Mouse (Mus musculus): ENCODE measurements around the gene Klc1. TPM values are rescaled to one million over a fixed set of nuclear protein-coding genes. Genes with fewer than 3 reads are reported as not detected.

Gene Klc1
- polyA plus RNA-seq, 1 experiment from 2014 or later: 91.6 TPM

DNA sequence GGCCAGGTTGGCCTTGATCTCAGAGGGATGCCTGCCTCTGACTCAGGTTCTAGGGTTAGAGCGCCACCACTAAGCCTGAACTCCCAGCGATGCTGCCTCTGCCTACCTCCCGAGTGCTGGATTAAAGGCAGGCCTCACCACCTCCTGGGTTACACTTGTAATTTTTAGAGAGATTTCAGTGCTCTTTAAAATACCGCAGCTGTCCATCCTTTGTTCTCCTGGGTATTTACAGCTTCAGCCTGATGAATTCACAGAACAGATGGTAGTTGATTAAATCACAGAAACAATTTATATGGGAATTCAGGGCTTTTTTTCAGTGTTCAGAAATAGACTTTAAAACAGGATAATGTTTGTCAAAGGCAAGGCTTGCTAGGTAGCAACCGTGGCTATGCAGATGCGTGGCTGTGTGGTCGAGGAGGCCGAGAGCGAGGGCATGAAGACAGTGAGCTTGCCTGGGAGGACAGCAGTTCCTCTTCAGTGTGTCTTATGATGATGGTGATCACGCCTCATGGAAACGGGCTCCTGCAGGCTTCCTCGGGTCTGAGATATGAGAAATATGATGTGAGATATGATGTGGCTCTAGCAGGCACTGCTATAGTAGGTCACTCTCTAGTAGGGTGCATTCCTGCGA lies 32.9 kb downstream of the Klc1 start:
- no peak for ATAC-seq (ENCODE audit: low FRiP score, low TSS enrichment)
- Histone ChIP-seq H3K9me3 (ENCODE audit: control insufficient read depth, low read length) (no peaks in the 10 kb centered on the region), H3K36me3 (ENCODE audit: control insufficient read depth, insufficient read depth, low read length) (peaks cover 93% of the 10 kb centered on the region), H3K27me3 (ENCODE audit: control insufficient read depth, insufficient read depth, low read length) (no peaks in the 10 kb centered on the region), H3K4me1 (ENCODE audit: control insufficient read depth, insufficient read depth, low read length) (no peaks in the 10 kb centered on the region), H3K4me2 (replicated peaks; ENCODE audit: low read depth, low read length) (no peak overlapping the region), H3K4me3 (ENCODE audit: low read length) (no peak overlapping the region), H3K9ac (ENCODE audit: low read depth, low read length) (no peak overlapping the region), H3K27ac (ENCODE audit: low read depth, low read length) (no peak overlapping the region)
- WGBS: 93% methylated on average over 13 of the region's 13 CpGs

DNA sequence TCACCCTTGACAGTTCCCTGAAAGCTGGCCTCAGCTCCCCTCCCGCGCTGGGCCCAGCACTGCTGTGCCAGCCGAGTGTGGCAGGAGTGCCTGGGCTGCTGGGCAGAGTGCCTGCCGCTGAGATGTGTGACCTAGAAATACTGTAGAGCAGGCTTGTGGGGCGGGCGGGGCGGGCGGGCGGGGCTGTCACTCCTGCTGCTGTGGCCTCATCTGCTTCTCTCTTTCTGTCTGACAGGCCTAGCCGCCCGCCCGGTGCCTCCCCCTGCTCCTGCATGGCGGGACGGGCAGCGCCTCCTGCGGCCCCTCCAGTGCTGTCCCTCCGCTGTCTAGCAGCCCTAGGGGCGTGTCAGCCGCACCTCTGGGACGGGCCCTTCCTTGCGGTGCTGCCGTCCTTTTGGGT lies 35.5 kb downstream of the Klc1 start:
- no peak for ATAC-seq (ENCODE audit: low FRiP score, low TSS enrichment)
- no peak overlapping the region for H3K27ac ChIP-seq (ENCODE audit: low read depth, low read length)
- WGBS: 72% methylated on average over 22 of the region's 22 CpGs

DNA sequence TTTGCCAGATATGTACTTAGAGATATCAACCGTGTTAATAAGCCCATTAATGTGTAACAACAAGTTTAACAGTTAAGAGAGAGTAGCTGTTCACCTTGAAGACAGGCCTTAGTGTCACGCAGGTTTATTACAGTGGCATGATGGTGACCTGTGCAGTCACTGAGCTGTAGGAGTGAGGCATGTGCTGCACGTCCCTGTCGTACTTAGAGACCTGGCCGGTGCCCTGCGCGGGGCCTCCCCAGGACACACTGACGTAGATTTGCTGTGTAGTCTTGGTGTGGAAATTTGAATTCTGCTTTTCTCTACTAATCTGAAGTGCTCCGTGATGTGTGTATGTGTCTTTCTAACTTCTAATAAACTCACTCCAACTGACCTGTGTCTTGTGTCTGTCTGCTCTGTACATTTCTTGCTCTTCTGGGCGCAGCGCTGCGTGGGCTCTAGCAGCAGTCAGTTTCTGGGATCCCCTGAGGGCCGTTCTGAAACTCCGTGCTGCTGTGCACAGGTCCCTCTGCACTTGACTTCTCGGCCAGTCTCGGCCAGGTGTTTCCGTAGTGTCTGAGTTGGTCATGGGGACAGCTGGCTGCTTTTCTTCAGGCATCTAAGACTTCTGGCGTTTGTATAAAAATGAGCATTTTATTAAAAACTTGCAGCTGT lies 36.0 kb downstream of the Klc1 start:
- 94% methylated on average over 18 of the region's 18 CpGs for WGBS
- no peak overlapping the region for H3K27ac ChIP-seq (ENCODE audit: low read depth, low read length)
- no peak for ATAC-seq (ENCODE audit: low FRiP score, low TSS enrichment)
- H3K4me2 ChIP-seq (replicated peaks; ENCODE audit: low read depth, low read length): no peak overlapping the region
- no peaks in the 10 kb centered on the region for H3K9me3 ChIP-seq (ENCODE audit: control insufficient read depth, low read length)
- H3K27me3 ChIP-seq (ENCODE audit: control insufficient read depth, insufficient read depth, low read length): no peaks in the 10 kb centered on the region
- no peaks in the 10 kb centered on the region for H3K4me1 ChIP-seq (ENCODE audit: control insufficient read depth, insufficient read depth, low read length)
- H3K4me3 ChIP-seq (ENCODE audit: low read length): no peak overlapping the region
- peaks cover 86% of the 10 kb centered on the region for H3K36me3 ChIP-seq (ENCODE audit: control insufficient read depth, insufficient read depth, low read length)
- H3K9ac ChIP-seq (ENCODE audit: low read depth, low read length): no peak overlapping the region

More for the DNA sequence above, 35.5 kb downstream of the Klc1 start:
- H3K36me3 ChIP-seq (ENCODE audit: control insufficient read depth, insufficient read depth, low read length): peaks cover 88% of the 10 kb centered on the region
- no peak overlapping the region for H3K4me2 ChIP-seq (replicated peaks; ENCODE audit: low read depth, low read length)
- H3K9me3 ChIP-seq (ENCODE audit: control insufficient read depth, low read length): no peaks in the 10 kb centered on the region
- no peaks in the 10 kb centered on the region for H3K4me1 ChIP-seq (ENCODE audit: control insufficient read depth, insufficient read depth, low read length)
- no peak overlapping the region for H3K4me3 ChIP-seq (ENCODE audit: low read length)
- no peaks in the 10 kb centered on the region for H3K27me3 ChIP-seq (ENCODE audit: control insufficient read depth, insufficient read depth, low read length)
- no peak overlapping the region for H3K9ac ChIP-seq (ENCODE audit: low read depth, low read length)

DNA sequence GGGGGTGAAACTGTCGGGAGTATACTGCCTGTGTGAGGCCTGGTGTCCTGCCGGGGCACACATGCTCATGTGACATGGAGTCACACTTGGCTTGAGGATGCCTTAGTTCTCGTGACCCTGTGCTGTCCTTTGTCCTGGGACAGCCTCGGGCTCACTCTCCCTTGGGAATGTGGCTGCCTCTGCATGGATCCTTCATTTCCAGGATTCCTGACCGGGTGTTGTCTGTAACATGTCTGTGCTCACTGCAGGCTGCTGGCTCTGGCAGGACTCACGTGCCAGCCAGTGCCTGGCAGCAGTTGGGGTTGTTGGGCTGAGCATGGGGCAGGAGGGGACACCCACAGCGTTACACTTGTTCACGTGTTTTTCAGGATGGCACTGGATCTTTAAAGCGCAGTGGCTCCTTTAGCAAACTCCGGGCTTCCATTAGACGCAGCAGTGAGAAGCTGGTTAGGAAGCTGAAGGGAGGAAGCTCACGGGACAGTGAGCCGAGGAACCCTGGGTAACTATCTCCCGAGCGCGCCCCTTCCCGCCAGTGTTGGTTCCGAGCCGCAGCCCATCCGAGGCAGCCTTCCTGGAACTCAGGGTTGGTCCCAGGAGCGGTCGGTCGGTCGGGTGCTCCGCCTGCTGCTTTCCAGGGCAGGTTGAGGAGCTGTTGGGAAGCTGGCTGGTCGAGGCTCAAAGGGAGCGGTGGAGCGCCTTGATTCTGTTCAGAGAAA lies 36.7 kb downstream of the Klc1 start:
- ATAC-seq (ENCODE audit: low FRiP score, low TSS enrichment): no peak
- Histone ChIP-seq H3K4me3 (ENCODE audit: low read length) (no peak overlapping the region), H3K4me2 (replicated peaks; ENCODE audit: low read depth, low read length) (no peak overlapping the region), H3K36me3 (ENCODE audit: control insufficient read depth, insufficient read depth, low read length) (peaks cover 85% of the 10 kb centered on the region), H3K27me3 (ENCODE audit: control insufficient read depth, insufficient read depth, low read length) (no peaks in the 10 kb centered on the region), H3K4me1 (ENCODE audit: control insufficient read depth, insufficient read depth, low read length) (no peaks in the 10 kb centered on the region), H3K27ac (ENCODE audit: low read depth, low read length) (no peak overlapping the region), H3K9me3 (ENCODE audit: control insufficient read depth, low read length) (no peaks in the 10 kb centered on the region), H3K9ac (ENCODE audit: low read depth, low read length) (no peak overlapping the region)
- WGBS: 90% methylated on average over 28 of the region's 28 CpGs

DNA sequence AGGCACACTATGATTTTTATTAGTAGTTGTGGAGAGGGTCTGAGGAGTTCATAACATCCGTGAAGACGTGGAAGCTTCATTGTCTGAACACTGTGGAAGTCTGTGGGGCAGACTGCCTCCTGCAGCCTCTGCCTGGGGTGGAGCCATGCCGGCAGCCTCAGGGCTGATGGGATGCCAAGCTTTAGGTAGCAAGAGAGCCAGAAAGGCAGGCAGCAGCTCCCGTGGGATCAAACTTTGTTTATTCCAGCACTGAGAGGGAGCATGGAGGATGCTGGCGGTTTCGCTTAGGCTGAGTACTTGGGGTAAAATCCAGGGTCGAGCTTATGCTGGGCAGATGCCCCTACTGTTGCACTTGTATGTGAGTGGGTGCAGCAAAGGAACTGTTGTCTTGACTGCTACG lies 38.6 kb downstream of the Klc1 start:
- H3K9me3 ChIP-seq (ENCODE audit: control insufficient read depth, low read length): no peaks in the 10 kb centered on the region
- H3K4me2 ChIP-seq (replicated peaks; ENCODE audit: low read depth, low read length): no peak overlapping the region
- H3K4me3 ChIP-seq (ENCODE audit: low read length): no peak overlapping the region
- WGBS: 89% methylated on average over 8 of the region's 8 CpGs
- no peak for ATAC-seq (ENCODE audit: low FRiP score, low TSS enrichment)
- no peak overlapping the region for H3K9ac ChIP-seq (ENCODE audit: low read depth, low read length)
- no peaks in the 10 kb centered on the region for H3K27me3 ChIP-seq (ENCODE audit: control insufficient read depth, insufficient read depth, low read length)
- H3K27ac ChIP-seq (ENCODE audit: low read depth, low read length): no peak overlapping the region
- peaks cover 81% of the 10 kb centered on the region for H3K36me3 ChIP-seq (ENCODE audit: control insufficient read depth, insufficient read depth, low read length)
- no peaks in the 10 kb centered on the region for H3K4me1 ChIP-seq (ENCODE audit: control insufficient read depth, insufficient read depth, low read length)

DNA sequence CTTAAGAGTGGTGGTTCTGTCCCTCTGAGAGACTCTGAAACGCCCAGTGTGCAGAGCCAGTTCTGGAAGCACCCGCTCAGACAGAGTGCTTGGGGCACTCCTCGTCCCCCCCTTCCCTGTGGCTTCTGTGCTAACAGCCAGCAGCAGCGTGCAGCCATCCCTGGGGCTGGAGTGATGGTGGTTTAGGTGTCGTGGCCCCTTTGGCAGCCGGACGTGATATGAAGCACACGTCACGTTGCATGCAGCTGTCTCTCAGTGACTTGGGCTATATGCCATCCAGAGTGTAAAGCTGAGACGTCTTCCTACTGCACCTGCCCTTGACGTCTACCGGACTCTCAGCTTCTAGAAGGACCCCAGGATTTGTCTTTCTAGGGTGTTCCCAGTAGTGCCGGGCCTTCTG lies 39.8 kb downstream of the Klc1 start:
- Histone ChIP-seq H3K36me3 (ENCODE audit: control insufficient read depth, insufficient read depth, low read length) (peaks cover 82% of the 10 kb centered on the region), H3K4me3 (ENCODE audit: low read length) (no peak overlapping the region), H3K9me3 (ENCODE audit: control insufficient read depth, low read length) (no peaks in the 10 kb centered on the region), H3K4me2 (replicated peaks; ENCODE audit: low read depth, low read length) (no peak overlapping the region), H3K27me3 (ENCODE audit: control insufficient read depth, insufficient read depth, low read length) (no peaks in the 10 kb centered on the region), H3K9ac (ENCODE audit: low read depth, low read length) (no peak overlapping the region), H3K4me1 (ENCODE audit: control insufficient read depth, insufficient read depth, low read length) (no peaks in the 10 kb centered on the region), H3K27ac (ENCODE audit: low read depth, low read length) (no peak overlapping the region)
- no peak for ATAC-seq (ENCODE audit: low FRiP score, low TSS enrichment)
- 94% methylated on average over 13 of the region's 13 CpGs for WGBS

DNA sequence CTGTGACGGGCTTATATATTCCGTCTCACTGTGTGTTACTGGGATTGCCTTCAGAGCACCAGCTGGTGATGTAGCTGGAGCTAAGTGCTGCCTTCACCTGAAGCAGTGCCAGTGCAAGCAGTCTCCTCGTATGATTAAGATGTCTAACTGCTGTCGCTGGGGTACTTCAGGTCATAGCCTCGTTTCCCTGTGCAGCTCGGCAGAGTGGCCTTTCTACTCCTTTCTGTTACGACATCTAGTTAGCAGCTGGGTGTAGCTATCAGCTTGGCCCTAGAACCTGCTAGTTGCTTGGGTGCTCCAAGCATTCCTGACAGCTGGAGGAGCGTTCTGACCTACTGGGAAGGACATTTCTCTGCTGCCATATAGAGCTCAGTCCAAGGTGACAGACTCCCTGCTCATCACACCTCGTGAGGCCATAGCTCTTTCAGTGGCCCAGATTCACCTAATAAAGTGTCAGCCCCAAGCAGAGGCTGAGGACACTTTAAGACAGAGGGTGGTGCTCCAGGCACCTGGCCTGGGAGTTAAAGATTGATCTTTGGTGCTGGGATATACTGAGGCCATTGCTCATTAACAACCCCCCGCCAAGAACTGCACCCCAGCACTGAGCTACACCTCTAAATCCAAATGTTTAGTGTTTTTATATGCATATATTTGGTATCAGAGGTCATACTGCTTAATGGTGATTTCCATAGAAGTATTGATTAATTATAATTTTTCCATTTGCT lies 42.0 kb downstream of the Klc1 start:
- Histone ChIP-seq H3K9ac (ENCODE audit: low read depth, low read length) (no peak overlapping the region), H3K27ac (ENCODE audit: low read depth, low read length) (no peak overlapping the region), H3K9me3 (ENCODE audit: control insufficient read depth, low read length) (no peaks in the 10 kb centered on the region), H3K36me3 (ENCODE audit: control insufficient read depth, insufficient read depth, low read length) (peaks cover 80% of the 10 kb centered on the region), H3K4me1 (ENCODE audit: control insufficient read depth, insufficient read depth, low read length) (no peaks in the 10 kb centered on the region), H3K4me2 (replicated peaks; ENCODE audit: low read depth, low read length) (no peak overlapping the region), H3K27me3 (ENCODE audit: control insufficient read depth, insufficient read depth, low read length) (no peaks in the 10 kb centered on the region), H3K4me3 (ENCODE audit: low read length) (no peak overlapping the region)
- ATAC-seq (ENCODE audit: low FRiP score, low TSS enrichment): no peak
- 72% methylated on average over 10 of the region's 10 CpGs for WGBS

DNA sequence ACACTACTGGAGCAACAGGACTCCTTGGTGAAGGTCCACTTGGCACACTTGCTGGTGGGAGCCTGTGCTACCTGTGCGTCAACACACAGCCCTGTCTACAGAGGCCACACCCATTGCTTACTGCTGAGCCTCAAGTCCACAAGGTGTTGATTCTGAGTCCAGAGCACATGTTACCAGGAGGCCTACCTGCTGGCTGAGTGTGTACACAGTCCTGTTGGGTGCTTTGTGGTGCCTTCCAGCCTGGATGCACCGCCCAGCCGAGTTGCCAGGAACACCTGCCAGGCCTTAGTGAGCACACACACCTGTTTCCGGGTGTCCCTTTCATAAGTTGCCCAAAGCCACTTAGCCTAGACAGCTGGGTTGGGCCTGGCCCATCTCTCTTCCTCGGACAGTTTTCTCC lies 44.9 kb downstream of the Klc1 start:
- Histone ChIP-seq H3K9ac (ENCODE audit: low read depth, low read length) (no peak overlapping the region), H3K27me3 (ENCODE audit: control insufficient read depth, insufficient read depth, low read length) (no peaks in the 10 kb centered on the region), H3K4me2 (replicated peaks; ENCODE audit: low read depth, low read length) (no peak overlapping the region), H3K4me1 (ENCODE audit: control insufficient read depth, insufficient read depth, low read length) (no peaks in the 10 kb centered on the region), H3K4me3 (ENCODE audit: low read length) (no peak overlapping the region), H3K36me3 (ENCODE audit: control insufficient read depth, insufficient read depth, low read length) (peaks cover 86% of the 10 kb centered on the region), H3K27ac (ENCODE audit: low read depth, low read length) (no peak overlapping the region), H3K9me3 (ENCODE audit: control insufficient read depth, low read length) (no peaks in the 10 kb centered on the region)
- 93% methylated on average over 5 of the region's 5 CpGs for WGBS
- no peak for ATAC-seq (ENCODE audit: low FRiP score, low TSS enrichment)

DNA sequence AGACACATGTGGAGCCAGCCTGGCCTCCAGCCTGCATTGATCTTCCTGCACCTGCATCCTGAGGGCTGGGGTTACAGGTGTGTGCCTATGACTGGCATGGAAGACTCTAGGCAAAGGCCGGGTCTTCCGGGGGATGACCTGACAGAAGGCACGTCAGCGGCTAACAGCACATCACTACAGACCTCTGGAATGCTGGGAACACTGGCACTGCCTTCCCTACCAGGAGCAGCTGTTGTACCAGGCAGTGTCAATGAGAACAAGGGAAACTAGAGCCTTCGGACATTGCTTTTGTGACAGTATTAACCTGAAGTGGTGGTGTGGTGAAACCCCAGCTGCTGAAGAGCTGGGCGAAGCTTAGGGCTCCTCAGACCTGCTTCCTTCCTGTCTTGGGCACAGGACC lies 50.1 kb downstream of the Klc1 start:
- no peaks in the 10 kb centered on the region for H3K9me3 ChIP-seq (ENCODE audit: control insufficient read depth, low read length)
- H3K27me3 ChIP-seq (ENCODE audit: control insufficient read depth, insufficient read depth, low read length): no peaks in the 10 kb centered on the region
- no peak overlapping the region for H3K27ac ChIP-seq (ENCODE audit: low read depth, low read length)
- no peak overlapping the region for H3K9ac ChIP-seq (ENCODE audit: low read depth, low read length)
- H3K4me1 ChIP-seq (ENCODE audit: control insufficient read depth, insufficient read depth, low read length): peaks cover 17% of the 10 kb centered on the region
- no peak overlapping the region for H3K4me3 ChIP-seq (ENCODE audit: low read length)
- peaks cover 57% of the 10 kb centered on the region for H3K36me3 ChIP-seq (ENCODE audit: control insufficient read depth, insufficient read depth, low read length)
- no peak overlapping the region for H3K4me2 ChIP-seq (replicated peaks; ENCODE audit: low read depth, low read length)
- WGBS: 91% methylated on average over 6 of the region's 6 CpGs
- no peak for ATAC-seq (ENCODE audit: low FRiP score, low TSS enrichment)
